Mouse (Mus musculus): ENCODE results near the gene Tmeff2. TPM values are rescaled to one million over a fixed set of nuclear protein-coding genes. Genes with fewer than 3 reads are reported as not detected.

Tmeff2 gene
- total RNA-seq, 2 experiments from 2014 or later, result 48.1 to 50.0 TPM

DNA sequence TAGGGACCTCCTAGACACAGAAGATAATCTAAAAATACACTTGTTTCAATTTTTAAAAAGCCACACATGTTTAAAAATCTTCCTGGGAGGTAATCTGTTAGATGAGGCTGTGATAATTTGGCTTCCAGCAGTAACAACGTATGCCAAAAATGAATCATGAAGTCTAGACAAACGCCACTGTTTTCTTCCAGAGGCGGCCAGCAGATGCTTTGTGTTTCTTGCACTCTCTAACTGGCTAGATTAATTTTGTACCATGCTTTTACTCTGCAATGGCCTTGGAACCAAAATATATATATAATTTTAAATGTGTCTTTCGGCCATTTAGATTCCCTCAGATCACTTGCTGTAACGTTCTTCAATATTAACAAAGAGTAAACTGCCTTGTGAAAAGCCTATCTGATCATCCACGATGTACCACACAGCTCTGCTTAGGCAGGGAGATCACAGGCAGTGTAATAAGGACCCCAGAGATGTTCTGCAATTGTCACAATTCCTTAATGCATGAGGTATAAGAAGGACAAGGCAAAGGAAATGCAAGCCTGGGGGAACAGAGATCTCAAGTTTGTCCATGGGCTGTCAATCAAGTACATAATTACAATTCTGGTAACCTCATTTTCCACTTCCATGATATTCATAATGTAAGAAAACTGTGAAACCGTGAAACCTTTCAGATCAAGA lies 80.8 kb downstream of the Tmeff2 start:
- no peak for DNase-seq (ENCODE audit: extremely low spot score in 1 of 2, low spot score in 2 of 2)
- H3K4me3 ChIP-seq, result no peak overlapping the region
- H3K27ac ChIP-seq, result peak overlapping the region; percentile 62
- intact Hi-C loops (cut with DNase I), result loop anchor here (2.0 to 5.0 kb wide), 6 partner anchors 86 to 351 kb away; no protein-coding TSS in a partner anchor
- no peak for TF ChIP-seq CTCF (IDR thresholded peaks at IDR 0.05)

DNA sequence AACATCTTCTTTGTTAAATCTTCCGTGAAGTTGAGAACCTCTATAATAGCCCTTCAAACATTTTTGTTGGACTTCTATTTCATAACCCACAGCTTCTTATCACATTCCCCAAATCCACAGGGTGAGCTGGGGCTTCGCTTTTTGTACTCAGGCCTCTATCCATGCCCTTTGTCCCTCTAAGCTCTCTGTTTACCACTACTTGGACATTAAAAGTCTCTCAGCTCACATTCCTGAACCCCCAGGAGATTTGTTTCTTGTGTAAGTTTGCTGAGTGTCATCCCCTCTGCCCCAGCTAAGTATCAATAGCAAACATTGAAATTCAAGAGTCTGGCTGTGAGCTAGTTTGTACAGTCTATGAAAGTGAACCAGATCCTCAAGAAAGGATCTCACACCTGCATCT lies 90.2 kb downstream of the Tmeff2 start:
- intact Hi-C loops (cut with DNase I), result no loop called here
- H3K27ac ChIP-seq, result no peak overlapping the region
- no peak for DNase-seq (ENCODE audit: extremely low spot score in 1 of 2, low spot score in 2 of 2)
- no peak overlapping the region for H3K4me3 ChIP-seq
- no peak for TF ChIP-seq CTCF (IDR thresholded peaks at IDR 0.05)

DNA sequence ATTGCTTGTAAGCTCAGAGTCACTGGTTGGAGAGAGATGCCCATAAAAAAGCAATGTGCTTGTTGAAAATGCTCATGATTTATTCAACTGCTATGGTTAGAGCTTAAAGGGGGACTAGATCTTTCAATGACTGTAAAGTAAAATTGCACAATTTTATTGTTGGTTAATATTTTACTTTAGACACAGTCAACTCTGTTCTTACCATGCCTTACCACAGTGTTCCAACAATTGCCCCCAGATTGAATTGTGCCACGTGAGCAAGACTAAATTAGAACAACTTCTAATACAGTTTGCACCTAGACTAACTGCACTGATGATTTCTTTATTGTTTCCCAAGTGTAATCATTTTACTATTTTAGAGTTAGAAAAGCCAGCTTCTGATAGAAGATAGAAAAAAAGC lies 94.1 kb downstream of the Tmeff2 start:
- no peak for TF ChIP-seq CTCF (IDR thresholded peaks at IDR 0.05)
- intact Hi-C loops (cut with DNase I), result no loop called here
- H3K4me3 ChIP-seq, result no peak overlapping the region
- no peak overlapping the region for H3K27ac ChIP-seq
- no peak for DNase-seq (ENCODE audit: extremely low spot score in 1 of 2, low spot score in 2 of 2)

DNA sequence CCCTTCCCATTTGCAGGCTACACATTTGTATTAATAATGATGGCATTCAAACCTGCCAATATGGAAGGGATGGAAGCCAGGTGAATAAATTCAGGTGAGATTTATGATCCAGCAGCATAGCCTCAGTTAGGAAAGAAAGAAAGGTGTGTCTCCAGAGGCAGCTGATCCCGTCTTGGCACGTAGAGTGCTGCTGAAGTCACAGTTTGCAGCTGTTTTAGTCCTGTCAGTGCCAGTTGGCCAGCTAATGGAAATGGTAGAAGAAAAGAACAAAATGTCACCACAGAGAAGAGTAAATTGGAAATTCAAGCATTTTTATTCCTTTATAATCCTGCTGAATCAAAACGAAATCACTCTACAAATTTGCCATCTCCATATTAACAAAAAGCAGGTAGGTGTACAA lies 99.3 kb downstream of the Tmeff2 start:
- Histone ChIP-seq H3K27ac (no peak overlapping the region), H3K4me3 (no peak overlapping the region)
- intact Hi-C loops (cut with DNase I), result no loop called here
- no peak for DNase-seq (ENCODE audit: extremely low spot score in 1 of 2, low spot score in 2 of 2)
- TF ChIP-seq CTCF (IDR thresholded peaks at IDR 0.05), result no peak

DNA sequence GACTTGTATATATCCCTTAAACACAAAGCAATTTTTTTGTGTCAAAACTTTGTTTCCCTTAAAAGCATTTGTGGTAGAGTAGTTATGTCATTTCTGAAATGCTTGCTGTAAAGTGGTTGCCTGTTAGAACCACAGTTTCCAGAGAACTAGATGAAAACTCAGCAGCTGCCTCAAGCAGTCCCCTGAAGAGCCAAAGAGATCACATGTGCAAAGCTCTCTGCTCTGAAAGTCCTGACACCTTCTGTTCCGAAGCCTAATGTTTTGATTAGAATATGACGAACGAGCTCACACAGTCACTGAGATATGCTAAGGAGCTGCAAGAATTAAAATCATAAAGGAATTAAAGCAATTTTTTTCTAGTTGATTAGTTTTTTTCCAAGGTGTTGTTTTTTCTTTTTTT lies 107.9 kb downstream of the Tmeff2 start:
- H3K4me3 ChIP-seq, result no peak overlapping the region
- no peak overlapping the region; the same call in 1 of the 2 replicates for H3K27ac ChIP-seq
- intact Hi-C loops (cut with DNase I), result no loop called here
- DNase-seq (ENCODE audit: extremely low spot score in 1 of 2, low spot score in 2 of 2), result no peak
- TF ChIP-seq CTCF (IDR thresholded peaks at IDR 0.05), result no peak

DNA sequence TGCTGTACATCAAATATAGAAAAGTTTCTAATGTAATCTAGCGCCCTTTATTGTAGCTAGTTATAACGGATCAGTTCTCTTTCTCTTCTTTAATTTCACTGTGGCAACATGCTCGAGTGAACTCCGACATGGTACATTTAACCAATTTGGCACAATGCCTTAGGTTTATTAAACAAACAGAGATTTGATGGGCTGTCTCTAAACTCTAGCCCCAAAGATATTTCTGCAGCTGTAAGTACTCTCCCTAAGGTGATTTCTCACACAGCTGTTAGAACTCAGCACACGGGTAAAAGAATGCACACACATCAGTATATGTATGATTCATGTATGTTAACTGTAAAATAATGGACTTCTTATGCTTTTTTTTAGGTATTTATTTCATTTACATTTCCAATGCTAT lies 139.8 kb downstream of the Tmeff2 start:
- Histone ChIP-seq H3K27ac (no peak overlapping the region), H3K4me3 (no peak overlapping the region)
- intact Hi-C loops (cut with DNase I), result no loop called here
- TF ChIP-seq CTCF (IDR thresholded peaks at IDR 0.05), result no peak
- DNase-seq (ENCODE audit: extremely low spot score in 1 of 2, low spot score in 2 of 2), result no peak

DNA sequence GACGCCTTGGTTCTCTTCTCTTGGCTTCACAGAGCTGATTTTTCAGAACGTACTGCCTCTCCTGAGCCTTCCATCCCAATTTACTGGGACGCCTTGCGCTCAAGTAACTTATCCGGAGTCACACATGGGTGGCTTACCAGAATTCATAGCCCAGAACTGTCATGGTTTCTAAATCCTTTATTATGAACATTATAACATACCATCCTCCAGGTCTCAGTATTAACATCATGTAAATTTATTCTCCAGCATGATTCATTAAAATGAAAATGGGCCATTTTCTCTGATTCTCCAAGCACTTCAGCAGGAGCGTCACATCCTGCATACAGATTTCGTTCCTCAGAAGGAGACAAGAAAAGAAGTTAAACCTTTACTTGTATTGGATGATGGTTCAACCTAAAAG lies 144.4 kb downstream of the Tmeff2 start:
- TF ChIP-seq CTCF (IDR thresholded peaks at IDR 0.05), result no peak
- Histone ChIP-seq H3K4me3 (no peak overlapping the region), H3K27ac (peak overlapping the region; percentile 55)
- no peak for DNase-seq (ENCODE audit: extremely low spot score in 1 of 2, low spot score in 2 of 2)
- intact Hi-C loops (cut with DNase I), result no loop called here

DNA sequence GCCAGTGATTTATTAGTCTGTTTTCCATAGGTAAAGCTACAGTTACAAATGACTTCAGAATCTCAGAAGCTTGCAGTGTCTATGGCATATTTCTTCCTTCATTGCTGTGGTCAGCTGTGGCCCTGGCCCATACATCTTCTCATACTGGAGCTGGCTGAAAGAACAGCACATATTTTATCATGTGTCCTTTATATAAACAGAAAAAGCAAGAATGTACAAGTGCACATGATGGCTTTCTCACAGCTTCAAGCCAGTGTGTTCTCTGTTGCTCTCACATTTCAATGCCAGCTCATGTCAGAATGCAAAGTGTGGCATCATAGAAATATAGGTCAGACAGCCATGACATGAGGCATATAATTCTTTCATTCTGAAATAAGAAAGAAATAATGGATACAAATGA lies 164.1 kb downstream of the Tmeff2 start:
- no peak for TF ChIP-seq CTCF (IDR thresholded peaks at IDR 0.05)
- no peak for DNase-seq (ENCODE audit: extremely low spot score in 1 of 2, low spot score in 2 of 2)

DNA sequence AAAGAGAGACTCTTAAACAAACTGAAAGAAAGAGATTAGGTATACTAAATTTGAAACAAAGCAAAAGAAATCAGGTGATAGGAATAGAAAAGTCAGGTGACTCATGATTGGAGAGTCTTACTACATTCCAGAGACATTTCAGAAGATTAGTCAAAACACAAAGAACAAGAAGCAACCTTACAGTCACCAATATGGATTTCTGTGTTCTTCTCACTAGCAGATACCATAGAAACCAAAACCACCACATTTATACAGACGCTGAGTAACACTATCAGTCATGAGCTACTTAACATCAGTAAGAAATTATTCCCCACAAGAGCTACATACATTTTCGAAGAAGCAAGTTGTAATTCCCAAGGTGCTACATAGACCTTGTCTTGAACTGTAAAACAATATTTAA lies 165.2 kb downstream of the Tmeff2 start:
- TF ChIP-seq CTCF (IDR thresholded peaks at IDR 0.05), result no peak
- Histone ChIP-seq H3K4me3 (no peak overlapping the region), H3K27ac (no peak overlapping the region)
- DNase-seq (ENCODE audit: extremely low spot score in 1 of 2, low spot score in 2 of 2), result no peak
- intact Hi-C loops (cut with DNase I), result loop anchor here (5.0 kb wide), 3 partner anchors 52 to 132 kb away; no protein-coding TSS in a partner anchor

More for the DNA sequence above, 164.1 kb downstream of the Tmeff2 start:
- intact Hi-C loops (cut with DNase I), result no loop called here
- no peak overlapping the region for H3K4me3 ChIP-seq
- no peak overlapping the region for H3K27ac ChIP-seq

DNA sequence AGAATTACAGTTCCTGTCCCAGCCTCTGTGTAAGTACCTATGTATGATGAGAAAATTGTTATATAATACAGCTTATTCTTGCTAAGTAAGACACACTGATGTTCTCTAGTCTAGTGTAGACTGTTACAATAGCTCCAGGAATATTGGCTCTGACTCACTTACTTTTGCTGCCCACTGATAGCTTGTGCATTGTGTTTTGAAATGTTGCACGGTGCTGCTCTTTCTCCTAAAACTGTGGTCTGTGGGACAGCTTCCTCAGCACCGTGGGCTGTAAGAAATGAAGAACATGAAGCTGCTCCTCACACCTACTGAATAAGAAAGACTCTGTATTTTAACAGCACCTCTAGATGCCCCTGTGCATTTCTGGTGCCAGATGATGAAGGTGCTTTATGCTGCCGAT lies 168.4 kb downstream of the Tmeff2 start:
- DNase-seq (ENCODE audit: extremely low spot score in 1 of 2, low spot score in 2 of 2), result no peak

DNA sequence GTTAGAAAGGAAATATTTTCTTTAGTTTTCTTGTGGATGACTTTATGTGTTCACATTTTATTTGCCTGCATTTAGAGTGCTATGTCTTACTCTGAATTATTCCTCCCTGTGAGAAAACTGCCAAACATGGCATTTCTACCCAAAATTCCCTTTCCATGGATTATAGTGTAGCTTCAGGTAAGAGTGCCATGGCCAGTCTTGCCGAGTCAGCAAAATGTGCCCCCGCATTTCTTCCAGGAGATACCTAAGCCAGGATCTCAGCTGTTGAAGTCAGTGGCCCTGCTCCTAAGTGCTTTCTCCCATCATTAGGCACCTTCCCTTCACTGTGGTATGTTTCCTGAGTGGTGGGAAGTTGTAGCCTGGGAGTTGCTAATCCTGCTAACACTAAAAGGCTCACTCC lies 168.8 kb downstream of the Tmeff2 start:
- no peak for DNase-seq (ENCODE audit: extremely low spot score in 1 of 2, low spot score in 2 of 2)
- Histone ChIP-seq H3K4me3 (no peak overlapping the region), H3K27ac (peak overlapping the region; percentile 17; the same call in 1 of the 2 replicates)
- no peak for TF ChIP-seq CTCF (IDR thresholded peaks at IDR 0.05)
- intact Hi-C loops (cut with DNase I), result loop anchor here (5.0 kb wide), 3 partner anchors 48 to 128 kb away; no protein-coding TSS in a partner anchor

More for the DNA sequence above, 168.4 kb downstream of the Tmeff2 start:
- no peak for TF ChIP-seq CTCF (IDR thresholded peaks at IDR 0.05)
- intact Hi-C loops (cut with DNase I), result loop anchor here (5.0 kb wide), 3 partner anchors 48 to 128 kb away; no protein-coding TSS in a partner anchor
- Histone ChIP-seq H3K4me3 (no peak overlapping the region), H3K27ac (peak overlapping the region; percentile 54)

DNA sequence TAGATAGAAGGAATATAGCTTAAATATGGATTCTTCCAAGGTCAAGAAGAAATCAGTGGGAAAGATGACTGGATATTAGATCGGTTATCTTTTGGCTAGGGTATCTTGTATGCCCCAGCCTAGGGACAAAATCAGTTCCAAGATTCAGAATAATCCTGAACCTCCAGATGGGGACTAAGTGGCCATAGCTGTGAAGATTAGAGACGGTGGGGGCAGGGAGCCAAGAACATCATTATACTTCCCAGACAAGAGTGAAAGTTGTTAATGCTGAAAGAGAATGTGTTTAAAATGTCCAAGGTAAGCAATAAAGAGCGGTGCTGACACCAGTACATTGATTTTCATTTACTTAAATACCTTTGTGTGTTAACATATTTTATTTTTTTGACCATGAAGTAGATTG lies 173.6 kb downstream of the Tmeff2 start:
- Histone ChIP-seq H3K27ac (no peak overlapping the region), H3K4me3 (no peak overlapping the region)
- intact Hi-C loops (cut with DNase I), result no loop called here
- DNase-seq (ENCODE audit: extremely low spot score in 1 of 2, low spot score in 2 of 2), result no peak
- no peak for TF ChIP-seq CTCF (IDR thresholded peaks at IDR 0.05)

Measured in left cerebral cortex, adult 2 months (tissue).